Comparison of ENCODE assay signal across 15 mouse cellular contexts in genomic region chr11:114122175-114122574, GRCm38 (mm10). TPM values are rescaled to one million over a fixed set of nuclear protein-coding genes. Genes with fewer than 3 reads are reported as not detected.
DNase-seq lines count a peak whose midpoint lies in the region; ATAC-seq and TF ChIP-seq lines count a peak whose summit lies in the region.
"Had no signal": no experiment of that assay in that cellular context is flagged by ENCODE, and none has a peak within 500 bp of the region (broad histone marks: within the 10 kb centered on the region; RNA-seq: fewer than 3 reads in every experiment).

No protein-coding gene starts in this region.

- no peak overlapping the region for H3K4me3 ChIP-seq in neural tube, embryonic 14.5 days (ENCODE audit: low read depth, low read length)
- H3K4me3 ChIP-seq in forebrain, postnatal 0 days (ENCODE audit: low read depth, low read length) = no peak overlapping the region
- H3K4me3 ChIP-seq in hindbrain, postnatal 0 days (ENCODE audit: low read length) = no peak overlapping the region
- H3K4me3 ChIP-seq: heart, embryonic 10.5 days; kidney, embryonic 15.5 days; limb, embryonic 12.5 days had no signal

- ATAC-seq in frontal cortex, adult (ENCODE audit: low TSS enrichment) = peak; percentile 27; the same call in 1 of the 2 replicates
- no peak for ATAC-seq in neural tube, embryonic 14.5 days (ENCODE audit: low read depth)
- ATAC-seq in forebrain, postnatal 0 days = peak; percentile 63
- ATAC-seq in hindbrain, postnatal 0 days = no peak

- no peaks in the 10 kb centered on the region for H3K36me3 ChIP-seq in neural tube, embryonic 14.5 days (ENCODE audit: control insufficient read depth, insufficient read depth, low read length)
- H3K36me3 ChIP-seq in forebrain, postnatal 0 days (ENCODE audit: insufficient read depth) = no peaks in the 10 kb centered on the region
- H3K36me3 ChIP-seq in hindbrain, postnatal 0 days (ENCODE audit: insufficient read depth, low read length) = no peaks in the 10 kb centered on the region
- H3K36me3 ChIP-seq: heart, embryonic 10.5 days; kidney, embryonic 15.5 days; limb, embryonic 12.5 days had no signal

- DNase-seq in frontal cortex, postnatal 25 days (ENCODE audit: low spot score in 2 of 2) = no peak
- DNase-seq in neural tube, embryonic 10.5 days (ENCODE audit: extremely low spot score, low spot score) = no peak
- DNase-seq in forebrain, postnatal 0 days = no peak
- peak; percentile 33 for DNase-seq in hindbrain, postnatal 0 days (ENCODE audit: low spot score)
- DNase-seq in layer of hippocampus, postnatal 25 days (ENCODE audit: extremely low spot score in 1 of 2, low spot score in 1 of 2) = no peak
- DNase-seq: cerebellum, adult 11 months; gastrocnemius, postnatal 10 days had no signal

- no peak for TF ChIP-seq CTCF in forebrain, postnatal 0 days (IDR thresholded peaks at IDR 0.05; ENCODE audit: low read depth)
- TF ChIP-seq CTCF in hindbrain, postnatal 0 days (IDR thresholded peaks at IDR 0.05; ENCODE audit: low read depth) = no peak

- 0 out of 2 replicates have a peak overlapping the region, but pooled peaks have one; percentile 22 for H3K27ac ChIP-seq in neural tube, embryonic 14.5 days (ENCODE audit: low read depth, low read length)
- H3K27ac ChIP-seq in forebrain, postnatal 0 days (ENCODE audit: low read depth, low read length) = peak overlapping the region; percentile 36; the same call in 1 of the 2 replicates
- no peak overlapping the region for H3K27ac ChIP-seq in hindbrain, postnatal 0 days
- H3K27ac ChIP-seq: heart, embryonic 10.5 days; kidney, embryonic 15.5 days; limb, embryonic 12.5 days; stomach, postnatal 0 days had no signal

- no peak overlapping the region for H3K9ac ChIP-seq in neural tube, embryonic 14.5 days (replicated peaks; ENCODE audit: low read depth, low read length)
- H3K9ac ChIP-seq in forebrain, postnatal 0 days = no peak overlapping the region
- H3K9ac ChIP-seq in hindbrain, postnatal 0 days (replicated peaks; ENCODE audit: low read length) = no peak overlapping the region
- H3K9ac ChIP-seq: kidney, embryonic 15.5 days; limb, embryonic 12.5 days had no signal

- no peaks in the 10 kb centered on the region for H3K27me3 ChIP-seq in neural tube, embryonic 14.5 days (ENCODE audit: control insufficient read depth, insufficient read depth, low read length)
- H3K27me3 ChIP-seq in forebrain, postnatal 0 days (ENCODE audit: insufficient read depth, low read length) = no peaks in the 10 kb centered on the region
- no peaks in the 10 kb centered on the region for H3K27me3 ChIP-seq in hindbrain, postnatal 0 days (ENCODE audit: insufficient read depth, low read length)
- H3K27me3 ChIP-seq: kidney, embryonic 15.5 days had no signal

- WGBS in neural tube, embryonic 14.5 days = 38% methylated on average over 12 of the region's 13 CpGs
- 33% methylated on average over 12 of the region's 13 CpGs for WGBS in forebrain, postnatal 0 days
- 21% methylated on average over 12 of the region's 13 CpGs for WGBS in hindbrain, postnatal 0 days

- peaks cover 14% of the 10 kb centered on the region for H3K4me1 ChIP-seq in neural tube, embryonic 14.5 days (ENCODE audit: control insufficient read depth, insufficient read depth, low read length)
- no peaks in the 10 kb centered on the region for H3K4me1 ChIP-seq in forebrain, postnatal 0 days (ENCODE audit: insufficient read depth)
- no peaks in the 10 kb centered on the region for H3K4me1 ChIP-seq in hindbrain, postnatal 0 days (ENCODE audit: insufficient read depth, low read length)

- H3K9me3 ChIP-seq in neural tube, embryonic 14.5 days (ENCODE audit: control insufficient read depth, low read length) = no peaks in the 10 kb centered on the region
- H3K9me3 ChIP-seq in forebrain, postnatal 0 days (ENCODE audit: low read length) = 0 out of 2 replicates have a peak, but pooled peaks cover 3% of the 10 kb centered on the region
- no peaks in the 10 kb centered on the region for H3K9me3 ChIP-seq in hindbrain, postnatal 0 days (ENCODE audit: low read length)
- H3K9me3 ChIP-seq: heart, embryonic 10.5 days; kidney, embryonic 15.5 days; limb, embryonic 12.5 days had no signal

- no peak overlapping the region for H3K4me2 ChIP-seq in neural tube, embryonic 14.5 days (ENCODE audit: low read depth, low read length)
- no peak overlapping the region for H3K4me2 ChIP-seq in forebrain, postnatal 0 days (ENCODE audit: low read depth)
- H3K4me2 ChIP-seq in hindbrain, postnatal 0 days (ENCODE audit: low read depth, low read length) = no peak overlapping the region
- H3K4me2 ChIP-seq: kidney, embryonic 15.5 days; limb, embryonic 12.5 days had no signal

RNA-seq across cellular contexts. Expression of gene Sdk2, which starts 55.3 kb away (rescaled TPM):
- polyA plus RNA-seq in neural tube, embryonic 14.5 days (2014; fragmentation: Nextera tagmentation; extraction: Ambion mirVana) = 4.2 and 5.0 TPM in 2 replicates
- 14.1 and 18.5 TPM in 2 replicates for total RNA-seq in forebrain, postnatal 0 days (2014; rRNA removed)
- 0.79 and 1.9 TPM in 2 replicates for polyA plus RNA-seq in forebrain, postnatal 0 days (2015; fragmentation: Nextera tagmentation; extraction: Ambion mirVana)
- total RNA-seq in hindbrain, postnatal 0 days (2014; rRNA removed) = 30.4 and 32.2 TPM in 2 replicates
- 2.9 and 3.0 TPM in 2 replicates for polyA plus RNA-seq in hindbrain, postnatal 0 days (2015; fragmentation: Nextera tagmentation; extraction: Ambion mirVana)
- total RNA-seq in layer of hippocampus, postnatal 25 days (2021) = 10 to 100 TPM; 22.9 to 27.2 TPM
- total RNA-seq: hematopoietic stem cell, adult 5-6 weeks; megakaryocyte progenitor cell, adult 5-6 weeks had no signal

Comparison
In these comparisons a context has a peak if more than half of its experiments do, and no peak if none do; other contexts are left out.
1. ATAC-seq: peak in frontal cortex, adult (single experiment) and forebrain, postnatal 0 days (single experiment); none in neural tube, embryonic 14.5 days (single experiment) and hindbrain, postnatal 0 days (single experiment).